Mouse (Mus musculus) intestine, embryonic 15.5 days (tissue): ENCODE data around the gene Tmem161a. TPM values are rescaled to one million over a fixed set of nuclear protein-coding genes. Genes with fewer than 3 reads are reported as not detected.
A peak's percentile ranks its signal among the peaks of the same experiment; 100 is the strongest.

Experiments
- ATAC-seq: fragments of 200-750 bp; cut with Nextera tagmentation; 2 replicates; pipeline ENCODE4 v1.8.0; 2017; ENCODE audit warnings: moderate TSS enrichment, moderate library complexity
- H3K27ac ChIP-seq: fragments of 300-500 bp; sonication (generic); 2 replicates; pipeline ENCODE4 v1.5.1; 2015; ENCODE audit warnings: mild to moderate bottlenecking, inconsistent platforms
- H3K27me3 ChIP-seq: fragments of 300-500 bp; sonication (generic); replicated peaks from 2 replicates; pipeline ENCODE4 v1.6.1; 2015; ENCODE audit warnings: inconsistent platforms
- H3K36me3 ChIP-seq: fragments of 300-500 bp; sonication (generic); 2 replicates; pipeline ENCODE4 v1.6.1; 2015; ENCODE audit warnings: inconsistent platforms
- H3K4me1 ChIP-seq: fragments of 300-500 bp; sonication (generic); replicated peaks from 2 replicates; pipeline ENCODE4 v1.6.1; 2015; ENCODE audit warnings: inconsistent platforms
- H3K4me2 ChIP-seq: fragments of 300-500 bp; sonication (generic); replicated peaks from 2 replicates; pipeline ENCODE4 v1.6.1; 2015; ENCODE audit warnings: mild to moderate bottlenecking, inconsistent platforms
- H3K4me3 ChIP-seq: fragments of 300-500 bp; sonication (generic); replicated peaks from 2 replicates; pipeline ENCODE4 v1.5.1; 2015; ENCODE audit warnings: inconsistent platforms
- H3K9ac ChIP-seq: fragments of 300-500 bp; sonication (generic); 2 replicates; pipeline ENCODE4 v1.6.1; 2015; ENCODE audit warnings: inconsistent platforms
- H3K9me3 ChIP-seq: fragments of 300-500 bp; sonication (generic); 2 replicates; pipeline ENCODE4 v1.6.1; 2016; ENCODE audit warnings: inconsistent platforms
- WGBS: fragments of 180-500 bp; shearing (Covaris S2); methylation state at CpG from one replicate; pipeline ENCODE4 v1.1.7; 2015; 5-methylcytosine and 5-hydroxymethylcytosine counted together
- polyA plus RNA-seq: library from polyadenylated mRNA; unstranded; fragments of >200 nt; fragmentation: Nextera tagmentation; extraction: Ambion mirVana; gene quantifications from 2 replicates; pipeline ENCODE4 v1.2.1, GENCODE M21; 2015

Tmem161a gene
- polyA plus RNA-seq, 1 experiment from 2014 or later: 55.7 TPM

DNA sequence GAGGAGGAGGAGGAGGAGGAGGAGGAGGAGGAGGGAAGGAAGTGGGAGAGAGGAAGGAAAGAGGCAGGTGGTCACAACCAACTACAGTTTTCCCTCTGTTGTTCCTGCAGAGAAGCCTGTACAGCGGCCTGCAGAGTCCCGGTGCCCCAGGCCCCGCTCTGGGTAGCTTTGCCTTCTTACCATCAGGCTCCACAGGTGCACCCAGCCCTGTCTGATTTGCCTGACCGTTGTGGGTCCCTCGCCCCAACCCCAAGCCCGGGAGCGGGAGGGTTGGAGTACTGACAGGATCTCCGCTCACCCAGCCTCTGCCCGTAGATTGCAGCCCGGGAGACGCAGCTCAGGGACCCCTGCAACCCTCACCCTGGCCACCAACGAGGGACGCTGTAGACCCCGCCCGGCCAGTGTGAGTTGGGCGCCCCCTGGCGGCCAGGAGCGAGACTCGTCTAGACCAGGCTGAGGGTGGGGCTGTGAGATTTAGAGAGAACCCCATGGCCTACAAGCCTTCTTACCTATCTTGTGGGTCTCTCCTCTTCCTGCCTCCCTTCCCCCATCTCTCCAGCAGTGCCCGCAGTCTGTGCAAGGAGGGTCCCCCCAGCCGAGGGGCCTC, 5.5 kb upstream of the Tmem161a start:
- WGBS: 1% methylated on average over 21 of the region's 21 CpGs
- H3K27me3 ChIP-seq: peaks cover 18% of the 10 kb centered on the region
- no peak overlapping the region for H3K9ac ChIP-seq
- peak overlapping the region; percentile 61 for H3K4me2 ChIP-seq
- H3K36me3 ChIP-seq: no peaks in the 10 kb centered on the region
- peak; percentile 85 for ATAC-seq
- H3K4me3 ChIP-seq: peak overlapping the region; percentile 21; the same call in 1 of the 2 replicates
- H3K4me1 ChIP-seq: peaks cover 3% of the 10 kb centered on the region
- H3K9me3 ChIP-seq: no peaks in the 10 kb centered on the region
- no peak overlapping the region for H3K27ac ChIP-seq

DNA sequence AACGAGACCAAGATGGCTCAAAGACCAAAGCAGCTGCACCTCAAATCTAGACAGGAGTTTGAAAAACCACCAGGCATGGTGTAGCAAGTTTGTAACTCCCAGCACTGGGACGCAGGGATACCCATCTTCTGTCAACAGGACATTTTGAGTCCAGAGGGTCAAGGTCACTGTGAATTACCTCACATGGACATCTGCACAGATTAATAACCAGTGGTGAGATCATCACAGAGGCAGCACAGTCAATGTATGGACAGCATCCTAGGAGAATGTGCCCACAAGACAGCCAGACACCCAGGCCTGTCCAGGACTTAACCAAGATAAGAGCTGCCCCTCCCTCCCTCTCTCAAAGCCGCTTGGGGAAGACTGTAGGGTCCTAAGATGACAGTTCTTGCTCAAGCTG, 2.0 kb upstream of the Tmem161a start:
- Histone ChIP-seq H3K4me2 (no peak overlapping the region), H3K9me3 (no peaks in the 10 kb centered on the region), H3K36me3 (no peaks in the 10 kb centered on the region), H3K27ac (no peak overlapping the region), H3K9ac (no peak overlapping the region), H3K27me3 (peaks cover 16% of the 10 kb centered on the region), H3K4me1 (peaks cover 17% of the 10 kb centered on the region), H3K4me3 (no peak overlapping the region)
- WGBS: 76% methylated on average over 3 of the region's 3 CpGs
- ATAC-seq: no peak

DNA sequence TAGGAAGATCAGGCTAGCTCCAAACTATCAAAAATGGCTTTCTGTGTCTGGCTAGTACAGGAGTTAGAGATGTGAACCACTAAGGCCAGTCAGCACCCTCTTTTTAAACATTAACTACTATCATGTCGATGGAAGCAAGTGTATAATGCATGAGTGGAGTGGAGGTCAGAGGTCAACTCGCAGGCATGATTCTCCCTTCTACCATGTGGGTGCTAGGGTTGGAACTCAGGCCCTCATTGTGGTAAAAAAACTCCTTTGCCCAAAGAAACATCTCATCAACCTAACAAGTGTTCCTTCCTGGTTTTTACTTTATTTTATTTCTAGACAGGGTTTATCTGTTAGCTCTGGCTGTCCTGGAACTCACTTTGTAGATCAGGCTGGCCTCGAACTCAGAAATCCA, 1.4 kb upstream of the Tmem161a start:
- H3K27ac ChIP-seq: no peak overlapping the region
- no peak overlapping the region for H3K4me2 ChIP-seq
- H3K4me3 ChIP-seq: no peak overlapping the region
- peaks cover 17% of the 10 kb centered on the region for H3K4me1 ChIP-seq
- ATAC-seq: no peak
- WGBS: 59% methylated on average over 3 of the region's 3 CpGs
- H3K36me3 ChIP-seq: no peaks in the 10 kb centered on the region
- H3K9me3 ChIP-seq: no peaks in the 10 kb centered on the region
- no peak overlapping the region for H3K9ac ChIP-seq
- peaks cover 9% of the 10 kb centered on the region for H3K27me3 ChIP-seq

DNA sequence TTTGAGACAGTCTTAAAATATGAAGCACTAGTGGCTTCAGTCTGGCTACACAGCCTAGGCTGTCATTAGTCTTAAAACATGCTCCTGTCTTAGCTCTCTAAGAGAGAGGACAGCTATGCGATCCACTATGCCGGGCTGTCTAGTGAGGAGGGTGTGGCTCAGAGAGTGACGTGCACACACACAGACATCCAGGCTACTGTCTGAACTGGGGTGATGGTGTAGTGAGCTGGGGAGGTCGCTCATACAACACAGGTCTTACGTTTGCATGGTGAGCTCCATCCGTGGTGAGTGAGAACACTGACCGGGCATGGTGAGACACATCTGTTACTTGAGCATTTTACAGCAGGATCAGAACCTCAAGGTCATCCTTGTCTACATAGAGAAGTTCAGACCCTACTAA, 916 bp upstream of the Tmem161a start:
- H3K4me1 ChIP-seq: peaks cover 17% of the 10 kb centered on the region
- 0 out of 2 replicates have a peak overlapping the region, but pooled peaks have one; percentile 6 for H3K27ac ChIP-seq
- H3K27me3 ChIP-seq: peaks cover 5% of the 10 kb centered on the region; the same call in 1 of the 2 replicates
- 70% methylated on average over 7 of the region's 7 CpGs for WGBS
- ATAC-seq: peak; percentile 32; the same call in 1 of the 2 replicates
- no peak overlapping the region for H3K9ac ChIP-seq
- no peak overlapping the region for H3K4me2 ChIP-seq
- H3K4me3 ChIP-seq: no peak overlapping the region
- no peaks in the 10 kb centered on the region for H3K36me3 ChIP-seq
- no peaks in the 10 kb centered on the region for H3K9me3 ChIP-seq

GRCm38 (mm10) chr8:70173320-70173719, 1.2 kb downstream of the Tmem161a start:
- Histone ChIP-seq H3K4me3 (peak overlapping the region; percentile 70; the same call in 1 of the 2 replicates), H3K9me3 (no peaks in the 10 kb centered on the region), H3K27ac (no peak overlapping the region), H3K4me2 (peak overlapping the region; percentile 66), H3K9ac (no peak overlapping the region), H3K36me3 (peaks cover 7% of the 10 kb centered on the region; the same call in 1 of the 2 replicates), H3K27me3 (no peaks in the 10 kb centered on the region), H3K4me1 (peaks cover 14% of the 10 kb centered on the region)
- 70% methylated on average over 5 of the region's 5 CpGs for WGBS
- no peak for ATAC-seq

DNA sequence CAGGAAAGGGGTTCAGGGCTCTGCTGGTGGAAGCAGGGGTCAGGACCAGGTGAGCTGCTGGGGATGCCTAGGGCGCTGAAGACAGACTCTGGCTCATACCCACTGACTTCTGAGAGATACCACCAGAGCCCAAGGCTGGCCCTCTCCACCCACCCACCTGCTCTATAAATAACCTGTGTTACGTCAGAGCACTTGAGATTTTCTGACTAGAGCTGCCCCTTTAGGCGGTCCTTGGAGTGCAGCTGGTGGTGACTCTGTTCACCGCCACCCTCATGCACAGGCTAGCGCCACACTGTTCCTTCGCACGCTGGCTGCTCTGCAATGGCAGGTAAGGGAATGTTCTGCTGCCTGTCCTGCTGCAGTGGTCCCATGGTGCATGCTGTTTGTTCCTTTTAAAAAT, 1.9 kb downstream of the Tmem161a start:
- Histone ChIP-seq H3K9me3 (no peaks in the 10 kb centered on the region), H3K4me1 (peaks cover 14% of the 10 kb centered on the region), H3K27ac (no peak overlapping the region), H3K4me3 (no peak overlapping the region), H3K4me2 (no peak overlapping the region), H3K9ac (no peak overlapping the region), H3K36me3 (peaks cover 7% of the 10 kb centered on the region; the same call in 1 of the 2 replicates), H3K27me3 (no peaks in the 10 kb centered on the region)
- ATAC-seq: no peak
- 83% methylated on average over 7 of the region's 7 CpGs for WGBS

DNA sequence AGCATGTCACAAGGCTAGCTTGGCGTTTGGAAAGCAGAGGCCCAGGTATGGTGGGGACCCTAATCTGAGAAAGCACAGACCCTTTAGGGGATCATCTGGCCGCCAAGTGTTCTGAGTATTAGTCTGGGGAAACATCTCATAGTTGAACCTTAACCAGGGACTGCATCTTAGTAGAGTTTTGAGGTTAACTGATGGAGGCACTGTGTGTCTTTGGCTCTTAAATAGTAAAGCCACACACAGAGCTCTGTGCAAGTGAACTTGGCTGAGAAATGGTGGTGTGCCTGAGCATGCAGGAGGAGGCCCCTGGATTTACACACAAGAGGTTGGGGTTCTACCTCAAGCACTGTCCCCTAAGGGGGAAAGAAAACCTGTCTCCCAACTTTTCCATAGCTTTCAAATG, 6.1 kb downstream of the Tmem161a start:
- whole genome bisulfite sequencing: 82% methylated on average over 2 of the region's 2 CpGs
- H3K36me3 ChIP-seq: peaks cover 9% of the 10 kb centered on the region; the same call in 1 of the 2 replicates

DNA sequence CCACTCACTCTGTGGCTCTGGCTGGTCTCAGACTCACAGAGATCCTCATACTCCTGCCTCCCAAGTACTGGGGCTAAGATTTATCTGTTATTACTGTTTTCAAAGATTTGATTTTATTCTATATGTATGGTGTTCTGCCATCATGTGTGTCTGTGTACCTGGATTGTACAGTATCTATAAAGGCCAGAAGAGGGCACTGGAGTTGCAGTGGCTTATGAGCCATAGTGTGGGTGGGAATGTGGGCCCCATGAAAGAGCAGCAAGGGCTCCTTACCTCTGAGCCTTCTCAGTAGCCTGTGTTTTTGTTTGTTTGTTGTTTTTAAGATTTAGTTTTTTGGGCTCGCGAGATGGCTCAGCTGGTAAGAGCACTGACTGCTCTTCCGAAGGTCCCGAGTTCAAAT, 6.9 kb downstream of the Tmem161a start:
- Histone ChIP-seq H3K36me3 (peaks cover 9% of the 10 kb centered on the region; the same call in 1 of the 2 replicates), H3K4me2 (no peak overlapping the region), H3K9ac (no peak overlapping the region), H3K27me3 (no peaks in the 10 kb centered on the region), H3K4me3 (no peak overlapping the region), H3K27ac (no peak overlapping the region), H3K9me3 (no peaks in the 10 kb centered on the region), H3K4me1 (peaks cover 14% of the 10 kb centered on the region)
- 94% methylated on average over 4 of the region's 4 CpGs for WGBS
- no peak for ATAC-seq

More for the DNA sequence above, 6.1 kb downstream of the Tmem161a start:
- Histone ChIP-seq H3K4me2 (no peak overlapping the region), H3K27ac (no peak overlapping the region), H3K9me3 (no peaks in the 10 kb centered on the region), H3K4me1 (peaks cover 18% of the 10 kb centered on the region), H3K27me3 (no peaks in the 10 kb centered on the region), H3K9ac (no peak overlapping the region), H3K4me3 (no peak overlapping the region)
- no peak for ATAC-seq

- Histone ChIP-seq H3K4me2 (no peak overlapping the region), H3K9me3 (no peaks in the 10 kb centered on the region), H3K27ac (no peak overlapping the region), H3K9ac (peak overlapping the region; percentile 23; the same call in 1 of the 2 replicates), H3K4me3 (no peak overlapping the region), H3K27me3 (no peaks in the 10 kb centered on the region), H3K4me1 (peaks cover 9% of the 10 kb centered on the region), H3K36me3 (peaks cover 9% of the 10 kb centered on the region; the same call in 1 of the 2 replicates)
- peak; percentile 48 for ATAC-seq
- WGBS: 61% methylated on average over 16 of the region's 16 CpGs
These were observed 9.2 kb downstream of the Tmem161a start for GRCm38 (mm10) chr8:70181212-70181902.

DNA sequence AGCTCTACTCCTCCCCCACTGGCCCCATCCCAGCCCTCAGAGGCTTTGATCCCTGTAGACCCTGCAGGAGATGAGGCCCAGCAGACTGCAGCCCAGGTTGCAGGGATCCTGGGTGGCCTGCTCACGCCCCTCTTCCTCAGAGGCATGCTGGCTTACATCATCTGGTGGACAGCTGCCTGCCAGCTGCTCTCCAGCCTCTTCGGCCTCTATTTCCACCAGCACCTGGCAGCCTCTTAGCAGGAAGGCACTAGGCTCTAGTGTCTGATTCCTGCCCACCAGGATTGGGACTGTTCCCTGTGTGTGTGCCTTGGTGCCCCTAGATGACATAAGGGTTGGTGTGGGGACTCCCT, 9.7 kb downstream of the Tmem161a start:
- peaks cover 9% of the 10 kb centered on the region; the same call in 1 of the 2 replicates for H3K36me3 ChIP-seq
- H3K4me1 ChIP-seq: peaks cover 9% of the 10 kb centered on the region
- H3K9ac ChIP-seq: peak overlapping the region; percentile 23; the same call in 1 of the 2 replicates
- no peak overlapping the region for H3K4me3 ChIP-seq
- peak; percentile 28; the same call in 1 of the 2 replicates for ATAC-seq
- no peaks in the 10 kb centered on the region for H3K9me3 ChIP-seq
- no peaks in the 10 kb centered on the region for H3K27me3 ChIP-seq
- no peak overlapping the region for H3K4me2 ChIP-seq
- H3K27ac ChIP-seq: no peak overlapping the region
- WGBS: 33% methylated on average over 2 of the region's 2 CpGs

DNA sequence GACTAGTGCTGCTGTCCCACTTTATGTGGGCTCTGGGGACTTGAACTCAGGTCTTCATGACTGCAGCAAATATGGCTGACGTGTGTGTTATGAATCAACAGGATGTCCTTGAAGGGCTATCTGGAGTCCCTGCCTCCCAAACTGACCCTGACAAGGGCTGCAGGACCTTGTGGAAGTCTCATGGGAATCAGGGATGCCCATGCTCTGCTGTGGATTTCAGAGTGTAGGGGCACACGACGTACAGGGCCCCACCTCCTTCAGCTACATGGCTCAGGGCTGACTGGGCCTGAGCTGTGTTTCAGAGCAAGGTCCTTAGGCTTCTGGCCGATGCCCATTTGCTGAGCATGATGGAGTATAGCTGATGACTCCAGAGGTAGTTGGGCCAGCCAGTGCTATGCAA, 11.0 kb downstream of the Tmem161a start:
- no peak for ATAC-seq
- 88% methylated on average over 4 of the region's 4 CpGs for WGBS
- Histone ChIP-seq H3K9ac (no peak overlapping the region), H3K9me3 (no peaks in the 10 kb centered on the region), H3K4me1 (peaks cover 9% of the 10 kb centered on the region), H3K27me3 (no peaks in the 10 kb centered on the region), H3K36me3 (0 out of 2 replicates have a peak, but pooled peaks cover 3% of the 10 kb centered on the region), H3K4me3 (no peak overlapping the region), H3K4me2 (no peak overlapping the region), H3K27ac (no peak overlapping the region)

GRCm38 (mm10) chr8:70188707-70189106, 16.6 kb downstream of the Tmem161a start:
- H3K27ac ChIP-seq: no peak overlapping the region
- H3K27me3 ChIP-seq: no peaks in the 10 kb centered on the region
- H3K36me3 ChIP-seq: no peaks in the 10 kb centered on the region
- WGBS: 61% methylated on average over 7 of the region's 7 CpGs
- H3K4me3 ChIP-seq: no peak overlapping the region
- H3K9me3 ChIP-seq: no peaks in the 10 kb centered on the region
- H3K4me1 ChIP-seq: peaks cover 9% of the 10 kb centered on the region; the same call in 1 of the 2 replicates
- peak; percentile 70 for ATAC-seq
- no peak overlapping the region for H3K4me2 ChIP-seq
- H3K9ac ChIP-seq: no peak overlapping the region
